Mouse (Mus musculus) erythroblast, embryonic 14.5 days (primary cell): Measurements from ENCODE around the gene Cfd. TPM values are rescaled to one million over a fixed set of nuclear protein-coding genes. Genes with fewer than 3 reads are reported as not detected.

ENCODE experiments used
- H3K27me3 ChIP-seq: 2 replicates; pipeline ENCODE4 v1.6.1; 2012; ENCODE audit warnings: inconsistent platforms; ENCODE audit not compliant: control insufficient read depth
- H3K36me3 ChIP-seq: 2 replicates; pipeline ENCODE4 v1.6.1; 2012; ENCODE audit warnings: mild to moderate bottlenecking, inconsistent platforms; ENCODE audit not compliant: control insufficient read depth
- H3K4me1 ChIP-seq: 2 replicates; pipeline ENCODE4 v1.6.1; 2012; ENCODE audit warnings: inconsistent platforms; ENCODE audit not compliant: control insufficient read depth
- H3K4me3 ChIP-seq: replicated peaks from 2 replicates; pipeline ENCODE3; 2012; ENCODE audit warnings: moderate library complexity, mild to moderate bottlenecking, inconsistent platforms
- H3K9me3 ChIP-seq: 2 replicates; pipeline ENCODE4 v1.6.1; 2012; ENCODE audit warnings: low read length, inconsistent platforms, mixed read lengths; ENCODE audit not compliant: control insufficient read depth
- GATA1 ChIP-seq: IDR thresholded peaks from 2 replicates; pipeline ENCODE4 v1.6.1; 2012; ENCODE audit warnings: low read length, inconsistent platforms, mixed read lengths
- TAL1 ChIP-seq: IDR thresholded peaks from 3 replicates; pipeline ENCODE4 v1.6.1; 2012; ENCODE audit warnings: low read length, inconsistent platforms, mixed read lengths
- polyA plus RNA-seq: library from polyadenylated mRNA; stranded (reverse); fragments of >175 nt; gene quantifications from 2 replicates; pipeline ENCODE4 v1.2.3, GENCODE M21; 2012

Cfd gene
- polyA plus RNA-seq, 1 experiment = not detected

GRCm38 (mm10) chr10:79919251-79919849, 28.7 kb downstream of the Cfd start:
- no peak for TF ChIP-seq TAL1
- no peak for TF ChIP-seq GATA1
- peaks cover 72% of the 10 kb centered on the region for H3K27me3 ChIP-seq
- H3K36me3 ChIP-seq = no peaks in the 10 kb centered on the region
- H3K4me1 ChIP-seq = peaks cover 71% of the 10 kb centered on the region
- H3K9me3 ChIP-seq = peaks cover 15% of the 10 kb centered on the region
- H3K4me3 ChIP-seq = no peak overlapping the region

- Histone ChIP-seq H3K9me3 (peaks cover 15% of the 10 kb centered on the region), H3K4me3 (no peak overlapping the region), H3K27me3 (peaks cover 72% of the 10 kb centered on the region), H3K36me3 (no peaks in the 10 kb centered on the region), H3K4me1 (peaks cover 66% of the 10 kb centered on the region)
- TF ChIP-seq GATA1 (no peak), TAL1 (no peak)
Observed at GRCm38 (mm10) chr10:79920056-79920890, 29.6 kb downstream of the Cfd start.

GRCm38 (mm10) chr10:79920958-79921535, 30.4 kb downstream of the Cfd start, which contains the start of gene R3hdm4:
Gene R3hdm4 (minus strand): TSS chr10:79921208.
- Histone ChIP-seq H3K4me3 (no peak within 1 kb of the TSS), H3K27me3 (peaks cover 72% of the 10 kb centered on the region), H3K9me3 (peaks cover 15% of the 10 kb centered on the region), H3K4me1 (peaks cover 67% of the 10 kb centered on the region), H3K36me3 (no peaks in the 10 kb centered on the region)
- no peak for TF ChIP-seq GATA1
- no peak for TF ChIP-seq TAL1

- H3K9me3 ChIP-seq = peaks cover 15% of the 10 kb centered on the region
- no peaks in the 10 kb centered on the region for H3K36me3 ChIP-seq
- peaks cover 67% of the 10 kb centered on the region for H3K4me1 ChIP-seq
- H3K4me3 ChIP-seq = no peak overlapping the region
- peaks cover 72% of the 10 kb centered on the region for H3K27me3 ChIP-seq
- TF ChIP-seq GATA1 (no peak), TAL1 (no peak)
Observed at GRCm38 (mm10) chr10:79921572-79921971, 30.9 kb downstream of the Cfd start.

GRCm38 (mm10) chr10:79924998-79925784, 34.5 kb downstream of the Cfd start:
- peaks cover 62% of the 10 kb centered on the region for H3K4me1 ChIP-seq
- H3K4me3 ChIP-seq = peak overlapping the region; percentile 82

GRCm38 (mm10) chr10:79925785-79926490, 35.3 kb downstream of the Cfd start:
- Histone ChIP-seq H3K4me3 (peak overlapping the region; percentile 82), H3K27me3 (peaks cover 30% of the 10 kb centered on the region), H3K4me1 (peaks cover 58% of the 10 kb centered on the region), H3K36me3 (peaks cover 7% of the 10 kb centered on the region), H3K9me3 (peaks cover 8% of the 10 kb centered on the region)
- TF ChIP-seq TAL1 (no peak), GATA1 (no peak)

More at GRCm38 (mm10) chr10:79924998-79925784, 34.5 kb downstream of the Cfd start:
- Histone ChIP-seq H3K36me3 (no peaks in the 10 kb centered on the region; the same call in none of the 2 replicates), H3K9me3 (peaks cover 15% of the 10 kb centered on the region), H3K27me3 (peaks cover 38% of the 10 kb centered on the region)
- TF ChIP-seq GATA1 = no peak
- TF ChIP-seq TAL1 = no peak

GRCm38 (mm10) chr10:79926491-79927323, 36.1 kb downstream of the Cfd start, which contains the start of gene Arid3a:
Gene Arid3a (plus strand): TSS chr10:79927043.
- Histone ChIP-seq H3K27me3 (peaks cover 23% of the 10 kb centered on the region), H3K4me3 (peak within 1 kb of the TSS; percentile 82), H3K36me3 (peaks cover 15% of the 10 kb centered on the region), H3K4me1 (peaks cover 54% of the 10 kb centered on the region), H3K9me3 (peaks cover under 1% of the 10 kb centered on the region; the same call in 1 of the 2 replicates)
- TF ChIP-seq GATA1 = no peak
- TF ChIP-seq TAL1 = no peak
